Mouse (Mus musculus): Measurements from ENCODE around the gene Ptpa. TPM values are rescaled to one million over a fixed set of nuclear protein-coding genes. Genes with fewer than 3 reads are reported as not detected.

The Ptpa gene
- polyA plus RNA-seq, 1 experiment from 2014 or later, result 161 TPM

DNA sequence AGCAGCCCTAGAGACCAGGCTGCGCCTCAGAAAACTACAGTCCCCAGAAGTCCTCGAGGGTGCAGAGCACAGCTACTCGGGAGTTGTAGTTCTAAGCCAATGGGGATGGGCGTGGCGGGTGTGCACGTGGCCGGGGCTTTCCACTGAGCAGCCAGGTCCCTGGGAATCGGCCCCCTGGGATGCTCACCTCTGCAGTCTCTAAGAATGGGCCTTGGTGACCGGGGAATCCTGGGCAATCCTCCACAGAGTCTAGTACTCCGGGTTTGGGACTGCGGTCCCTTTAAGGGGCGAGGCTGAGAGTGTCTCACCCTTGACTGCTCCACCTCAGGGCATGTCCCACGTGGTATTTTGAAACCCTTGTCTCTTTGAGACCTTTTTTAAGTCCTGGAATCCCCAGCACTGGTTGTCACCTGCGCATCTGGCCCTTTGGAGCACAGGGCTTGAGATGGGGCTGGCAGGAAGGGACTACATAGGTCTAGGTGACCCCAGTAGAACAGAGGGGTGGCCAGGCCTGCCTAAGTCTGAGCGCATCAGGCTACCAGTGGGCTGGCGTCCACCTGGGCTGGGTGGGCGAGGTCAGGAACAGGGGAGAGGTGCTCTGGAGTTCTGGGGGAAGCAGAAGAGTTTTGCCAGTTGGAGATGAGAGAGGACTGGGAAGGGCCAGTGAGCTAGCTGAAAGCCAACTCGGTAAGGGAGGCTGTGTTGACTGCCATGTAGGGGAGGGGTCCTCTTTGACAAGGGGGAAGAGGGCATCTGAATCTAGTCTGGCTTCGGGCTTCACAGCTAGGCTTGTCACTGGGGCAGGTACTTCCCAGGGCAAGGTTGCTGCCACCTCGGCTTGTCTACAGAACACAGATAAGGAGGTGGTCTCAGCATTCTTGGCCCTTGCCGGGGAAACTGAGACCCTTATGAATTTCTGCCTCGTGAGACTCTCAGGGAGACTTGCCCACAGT lies 80.3 kb downstream of the Ptpa start:
- Histone ChIP-seq H3K4me1 (peaks cover 20% of the 10 kb centered on the region), H3K4me3 (peak overlapping the region; percentile 52), H3K9me3 (no peaks in the 10 kb centered on the region), H3K27ac (replicated peaks) (peak overlapping the region; percentile 84), H3K36me3 (replicated peaks) (no peaks in the 10 kb centered on the region), H3K27me3 (replicated peaks; ENCODE audit: low read depth, poor library complexity, severe bottlenecking) (no peaks in the 10 kb centered on the region)
- 27% methylated on average over 22 of the region's 22 CpGs for WGBS
- DNase-seq (ENCODE audit: low spot score), result peak; percentile 80

Small RNA genes within 50 kb of the gene (microRNA-seq; reads per million reads assigned to microRNA genes)
- gene Gm47292, result not detected

Other genes starting within 250 kb of the Ptpa start
- 18.3 and 19.9 TPM in 2 replicates for gene Endog, start 244.5 kb upstream of the Ptpa start, polyA plus RNA-seq (2016; fragmentation: Nextera tagmentation; extraction: Ambion mirVana)
- 95.4 and 98.5 TPM in 2 replicates for gene Spout1, start 237.6 kb upstream of the Ptpa start, polyA plus RNA-seq (2016; fragmentation: Nextera tagmentation; extraction: Ambion mirVana)
- gene Kyat1, start 210.2 kb upstream of the Ptpa start, polyA plus RNA-seq (2016; fragmentation: Nextera tagmentation; extraction: Ambion mirVana), result 8.2 and 8.3 TPM in 2 replicates
- gene Lrrc8a, start 178.3 kb upstream of the Ptpa start, polyA plus RNA-seq (2016; fragmentation: Nextera tagmentation; extraction: Ambion mirVana), result 46.5 and 47.5 TPM in 2 replicates
- 0.05 and 0.09 TPM in 2 replicates for gene Gm28035, start 175.5 kb upstream of the Ptpa start, polyA plus RNA-seq (2016; fragmentation: Nextera tagmentation; extraction: Ambion mirVana)
- gene Phyhd1, start 149.8 kb upstream of the Ptpa start, polyA plus RNA-seq (2016; fragmentation: Nextera tagmentation; extraction: Ambion mirVana), result 2.9 and 4.9 TPM in 2 replicates
- not detected in 2 replicates for gene Gm28038, start 135.0 kb upstream of the Ptpa start, polyA plus RNA-seq (2016; fragmentation: Nextera tagmentation; extraction: Ambion mirVana)
- 23.9 and 24.0 TPM in 2 replicates for gene Dolk, start 129.7 kb upstream of the Ptpa start, polyA plus RNA-seq (2016; fragmentation: Nextera tagmentation; extraction: Ambion mirVana)
- gene Nup188, start 129.6 kb upstream of the Ptpa start, polyA plus RNA-seq (2016; fragmentation: Nextera tagmentation; extraction: Ambion mirVana), result 68.0 and 76.6 TPM in 2 replicates
- 84.8 and 85.6 TPM in 2 replicates for gene Sh3glb2, start 56.7 kb upstream of the Ptpa start, polyA plus RNA-seq (2016; fragmentation: Nextera tagmentation; extraction: Ambion mirVana)
- 29.3 and 30.8 TPM in 2 replicates for gene Miga2, start 51.8 kb upstream of the Ptpa start, polyA plus RNA-seq (2016; fragmentation: Nextera tagmentation; extraction: Ambion mirVana)
- gene Dolpp1, start 23.8 kb upstream of the Ptpa start, polyA plus RNA-seq (2016; fragmentation: Nextera tagmentation; extraction: Ambion mirVana), result 46.2 and 47.9 TPM in 2 replicates
- 19.9 and 20.3 TPM in 2 replicates for gene Crat, start 226 bp upstream of the Ptpa start, polyA plus RNA-seq (2016; fragmentation: Nextera tagmentation; extraction: Ambion mirVana)
- gene Ier5l, start 58.2 kb downstream of the Ptpa start, polyA plus RNA-seq (2016; fragmentation: Nextera tagmentation; extraction: Ambion mirVana), result 2.8 and 3.4 TPM in 2 replicates
- 0.44 and 0.86 TPM in 2 replicates for gene Cstad, start 179.0 kb downstream of the Ptpa start, polyA plus RNA-seq (2016; fragmentation: Nextera tagmentation; extraction: Ambion mirVana)